Mouse (Mus musculus): ENCODE data around the gene Fgb.
A peak's percentile ranks its signal among the peaks of the same experiment; 100 is the strongest.

- TF ChIP-seq ELF1 (IDR thresholded peaks at IDR 0.05; ENCODE audit: low read depth, low read length) (no peak), KAT2A (IDR thresholded peaks at IDR 0.05; ENCODE audit: insufficient replicate concordance, low read length) (no peak), CTCF (conservative IDR thresholded peaks at IDR 0.05 in 1 of 2, IDR thresholded peaks at IDR 0.05 in 1 of 2; ENCODE audit: low read depth in 2 of 2, low read length in 2 of 2) (peak; percentile 81 to 82), CHD2 (IDR thresholded peaks at IDR 0.05; ENCODE audit: low read length) (no peak), MYC (IDR thresholded peaks at IDR 0.05; ENCODE audit: low read depth, low read length) (no peak), SMC3 (IDR thresholded peaks at IDR 0.05; ENCODE audit: low read depth, low read length) (peak; percentile 81), MAZ (IDR thresholded peaks at IDR 0.05; ENCODE audit: low read depth, low read length) (no peak), TBP (conservative IDR thresholded peaks at IDR 0.05; ENCODE audit: low read depth, low read length) (no peak), EP300 (IDR thresholded peaks at IDR 0.05; ENCODE audit: low read length) (no peak), ZNF384 (IDR thresholded peaks at IDR 0.05; ENCODE audit: low read depth, low read length) (no peak), POLR2A (IDR thresholded peaks at IDR 0.05; ENCODE audit: low read depth, low read length) (no peak)
These were observed 47.5 kb downstream of the Fgb start for GRCm38 (mm10) chr3:83002191-83002590.
